Mouse (Mus musculus): ENCODE measurements around the gene Acsl1.

- TF ChIP-seq CTCF (IDR thresholded peaks at IDR 0.05; ENCODE audit: low read depth, low read length) (no peak), POLR2A (IDR thresholded peaks at IDR 0.05; ENCODE audit: borderline replicate concordance, low read depth, low read length) (no peak)
Measured at GRCm38 (mm10) chr8:46562333-46562732, 91.5 kb downstream of the Acsl1 start.

All from bone marrow macrophage, adult 2 months (primary cell).